Mouse (Mus musculus) mesoderm, embryonic 11.5 days (tissue): Measurements from ENCODE around the gene Cilp.
A peak's percentile ranks its signal among the peaks of the same experiment; 100 is the strongest.
"Not testable (repeated sequence)": the region's sequence is repeated elsewhere in the genome, so short reads cannot be mapped to it uniquely, and the experiment has no call there.

Source experiments
- DNase-seq: peaks from one replicate; pipeline ENCODE4 v3.0.0-alpha.2; 2012; ENCODE audit warnings: low read depth, low spot score

Gene Cilp

DNA sequence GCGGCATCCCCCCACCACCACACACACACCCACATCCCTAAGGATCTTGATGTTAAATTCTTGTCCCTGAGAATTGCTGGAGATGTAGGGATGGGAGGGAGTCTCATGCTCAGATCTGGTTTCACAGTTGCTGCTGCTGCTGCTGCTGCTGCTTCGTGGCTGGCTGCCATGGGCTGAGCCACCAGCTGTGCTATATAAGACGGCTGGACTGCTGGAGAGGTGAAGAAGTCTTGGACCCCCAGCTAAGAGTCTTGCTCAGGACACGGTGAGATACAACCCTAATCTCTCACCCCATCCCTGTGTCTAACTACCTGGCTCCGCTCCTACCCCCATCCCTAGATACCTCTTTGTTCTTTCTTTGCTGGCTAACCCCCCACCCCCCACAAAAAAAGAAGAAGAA lies at the start of gene Cilp:
Gene Cilp, plus strand, starts transcription at position 222 of the 400 bp plus-strand sequence.
- DNase-seq, result no peak

GRCm38 (mm10) chr9:65215494-65216126 lies 49.4 kb upstream of the Cilp start:
- peak; percentile 50 for DNase-seq

GRCm38 (mm10) chr9:65216972-65217371 lies 48.0 kb upstream of the Cilp start:
- DNase-seq, result no peak

DNA sequence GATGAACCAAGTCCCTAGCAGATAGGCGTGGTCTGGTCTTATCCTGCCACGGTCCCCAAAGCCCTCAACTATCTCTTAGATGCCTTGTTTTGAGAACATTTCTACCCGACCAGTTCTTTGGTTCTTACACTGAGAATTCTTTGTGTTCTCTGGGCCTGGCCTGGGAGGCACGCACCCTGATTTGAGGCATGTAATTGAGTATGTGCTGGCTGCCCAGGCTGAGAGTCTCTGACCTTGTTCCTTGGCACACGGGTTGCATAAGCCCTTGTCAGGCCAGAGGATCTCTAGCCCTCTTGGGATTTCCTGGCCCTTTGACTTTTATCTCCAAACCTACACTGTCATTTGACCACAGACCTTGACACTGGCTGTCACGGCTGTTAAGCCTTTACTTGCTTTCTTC lies 47.3 kb upstream of the Cilp start:
- no peak for DNase-seq

DNA sequence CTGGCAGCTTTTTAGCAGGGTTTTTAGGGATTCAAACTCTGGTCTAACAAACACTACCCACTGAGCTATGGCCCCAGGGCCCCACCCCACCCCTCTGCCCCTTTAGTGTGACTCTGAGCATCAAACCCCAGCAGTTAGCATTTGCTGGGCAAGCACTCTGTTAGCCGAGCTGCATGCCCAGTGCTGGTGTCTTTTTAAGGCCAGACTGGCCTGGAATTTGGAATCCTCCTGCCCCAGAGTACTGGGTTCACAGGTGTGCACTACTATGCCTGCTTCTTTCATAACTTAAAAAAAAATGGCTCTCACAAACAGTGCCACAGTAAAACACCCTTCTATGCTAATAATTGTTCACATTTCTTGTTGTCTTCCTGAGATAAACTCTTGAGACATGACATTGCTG lies 46.1 kb upstream of the Cilp start:
- no peak for DNase-seq

GRCm38 (mm10) chr9:65220398-65220797 lies 44.6 kb upstream of the Cilp start:
- DNase-seq, result not testable (repeated sequence)

DNA sequence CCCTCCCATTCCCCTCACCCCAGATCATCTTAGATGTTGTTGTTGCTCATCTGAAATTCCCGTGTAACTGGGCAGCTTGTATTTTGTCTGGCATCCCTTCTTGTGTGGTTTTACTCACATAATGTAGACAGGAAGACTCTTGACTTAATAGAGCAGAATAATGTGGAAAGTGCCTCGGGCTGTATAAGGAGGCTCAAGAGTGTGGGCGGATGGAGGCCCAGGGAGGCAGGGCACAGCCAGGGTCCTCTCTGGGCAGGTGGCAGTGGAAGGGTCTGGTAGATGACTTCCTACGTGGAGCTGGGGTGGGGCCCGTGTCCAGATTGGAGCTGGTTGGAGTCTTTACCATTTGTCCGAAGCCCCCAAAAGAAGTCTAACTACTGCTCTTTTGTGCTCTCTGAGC lies 41.1 kb upstream of the Cilp start:
- DNase-seq, result no peak

- peak; percentile 43 for DNase-seq
Measured at GRCm38 (mm10) chr9:65225795-65226194, 39.2 kb upstream of the Cilp start.

DNA sequence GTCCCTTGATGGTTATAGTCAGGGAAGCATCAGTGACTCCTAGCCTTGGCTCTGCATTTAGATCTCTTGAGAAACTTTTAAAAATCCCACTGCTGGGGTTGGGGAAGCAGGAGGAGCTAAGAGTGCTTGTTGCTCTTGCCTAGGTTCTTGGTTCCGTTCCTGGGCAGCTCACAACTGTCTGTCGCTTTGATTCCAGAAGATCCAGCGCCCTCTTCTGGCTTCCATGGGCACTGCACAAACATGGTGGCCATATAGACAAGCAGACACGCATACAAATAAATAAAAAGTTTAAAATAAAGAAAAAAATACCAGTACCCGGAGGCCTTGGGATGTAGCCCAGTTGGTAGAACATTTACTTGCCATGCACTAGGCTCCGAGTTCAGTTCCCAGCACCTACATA lies 34.7 kb upstream of the Cilp start:
- DNase-seq, result no peak

DNA sequence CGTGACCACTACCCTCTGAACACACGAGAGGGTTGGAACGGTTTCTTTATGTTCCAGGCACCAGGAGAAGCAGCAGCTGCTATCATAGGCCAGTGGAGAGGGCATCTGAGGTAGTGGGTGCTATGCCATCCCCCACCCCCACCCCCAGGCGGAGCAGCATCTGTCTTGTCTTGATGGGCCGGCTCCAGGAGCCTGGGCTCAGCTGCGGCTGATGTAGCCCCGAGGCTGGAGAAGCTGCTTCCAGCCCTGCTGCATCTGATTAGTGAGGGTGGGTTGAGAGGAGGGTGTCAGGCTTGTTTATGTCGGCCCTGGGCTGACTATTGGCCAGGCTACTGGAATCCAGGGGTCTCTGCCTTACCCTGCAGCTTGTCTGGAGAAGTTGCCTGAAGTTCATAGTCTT lies 33.7 kb upstream of the Cilp start:
- peak; percentile 49 for DNase-seq

GRCm38 (mm10) chr9:65233243-65233985 lies 31.6 kb upstream of the Cilp start:
- DNase-seq, result no peak

DNA sequence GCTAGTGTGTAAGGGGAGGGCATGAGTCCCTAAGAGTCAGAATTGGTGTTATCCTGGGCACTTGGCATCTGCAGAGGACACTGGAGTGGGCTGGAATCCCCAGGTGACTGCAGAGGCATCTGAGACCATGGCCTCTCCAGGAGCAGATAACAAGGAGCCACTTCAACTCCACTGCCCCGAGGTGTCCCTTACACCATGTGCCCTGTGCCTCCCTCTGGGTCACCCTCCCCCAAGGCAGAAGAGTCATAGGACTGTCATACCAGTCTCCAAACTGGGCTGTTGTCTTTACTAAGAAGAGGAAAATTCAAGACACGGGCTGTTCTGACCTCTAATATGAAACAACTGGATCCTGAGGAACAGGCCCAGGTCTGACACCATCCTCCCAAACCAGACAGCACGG lies 30.2 kb upstream of the Cilp start:
- DNase-seq, result no peak

- no peak for DNase-seq
Measured at GRCm38 (mm10) chr9:65235601-65236000, 29.4 kb upstream of the Cilp start.

GRCm38 (mm10) chr9:65237616-65238015 lies 27.4 kb upstream of the Cilp start:
- no peak for DNase-seq

DNA sequence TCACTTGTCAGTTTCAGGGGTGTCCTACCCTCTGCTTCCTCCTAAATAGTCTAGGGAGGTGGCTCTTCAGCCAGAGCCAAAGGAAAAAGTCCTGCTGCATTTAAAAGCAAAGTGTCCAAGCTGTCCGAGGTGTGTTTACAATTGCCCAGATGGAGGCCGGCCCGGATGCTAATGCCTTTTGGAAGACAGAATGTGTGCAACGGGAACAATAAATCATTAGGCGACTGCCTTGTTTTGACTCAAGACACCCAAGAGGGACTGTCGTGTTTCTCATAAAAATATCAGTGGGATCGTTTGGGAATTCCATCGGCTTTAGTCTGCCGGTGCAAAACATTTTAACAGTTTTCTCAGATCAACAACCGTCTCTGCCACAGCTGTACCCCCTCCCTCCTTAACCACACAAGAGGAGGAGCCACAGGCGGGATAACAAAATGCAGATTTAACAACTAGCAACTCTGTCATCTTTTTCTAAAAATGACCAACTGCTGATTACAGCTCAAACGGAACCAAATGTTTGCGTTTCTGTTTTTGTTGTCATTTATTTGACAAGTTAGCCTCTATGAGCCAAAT lies 26.7 kb upstream of the Cilp start:
- DNase-seq, result peak; percentile 40

DNA sequence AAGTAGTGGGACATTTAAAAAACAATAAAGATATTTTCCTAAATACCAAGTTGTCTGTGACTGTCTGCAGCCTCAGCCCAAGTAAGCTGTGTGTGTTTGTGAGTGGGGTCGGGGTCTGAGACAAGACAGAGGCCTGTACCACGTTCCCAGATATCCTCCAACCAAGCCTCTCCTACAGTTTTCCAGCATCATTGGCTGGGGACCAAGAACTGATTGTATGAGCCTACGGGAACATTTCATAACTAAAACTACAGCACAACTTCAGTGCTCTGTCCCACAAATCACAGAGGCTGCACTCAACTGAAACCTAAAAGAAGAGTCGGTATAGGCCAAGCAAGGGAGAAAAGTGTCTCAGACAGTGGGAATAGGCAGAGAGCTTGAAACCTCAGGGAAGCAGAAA lies 25.8 kb upstream of the Cilp start:
- DNase-seq, result no peak

GRCm38 (mm10) chr9:65239731-65240130 lies 25.2 kb upstream of the Cilp start:
- DNase-seq, result no peak

DNA sequence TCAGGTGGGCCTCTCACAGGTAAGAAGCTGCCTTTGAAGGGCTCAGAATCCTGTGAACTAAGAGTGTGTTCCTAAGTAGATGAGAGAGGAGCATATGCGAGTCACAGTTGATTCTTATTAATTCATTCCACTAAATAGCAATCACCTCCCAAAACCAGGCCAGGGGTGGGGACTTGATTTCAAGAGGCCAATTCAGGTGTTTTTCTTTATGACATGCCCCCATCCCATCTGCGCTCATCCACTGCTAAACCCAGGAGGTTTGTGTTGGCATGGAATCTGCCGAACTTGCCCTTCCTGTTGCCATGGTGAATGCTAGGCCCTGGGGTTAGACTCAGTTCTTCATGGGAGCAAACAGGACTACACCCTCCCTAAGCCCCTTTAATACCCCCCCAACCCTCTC lies 24.4 kb upstream of the Cilp start:
- DNase-seq, result no peak

DNA sequence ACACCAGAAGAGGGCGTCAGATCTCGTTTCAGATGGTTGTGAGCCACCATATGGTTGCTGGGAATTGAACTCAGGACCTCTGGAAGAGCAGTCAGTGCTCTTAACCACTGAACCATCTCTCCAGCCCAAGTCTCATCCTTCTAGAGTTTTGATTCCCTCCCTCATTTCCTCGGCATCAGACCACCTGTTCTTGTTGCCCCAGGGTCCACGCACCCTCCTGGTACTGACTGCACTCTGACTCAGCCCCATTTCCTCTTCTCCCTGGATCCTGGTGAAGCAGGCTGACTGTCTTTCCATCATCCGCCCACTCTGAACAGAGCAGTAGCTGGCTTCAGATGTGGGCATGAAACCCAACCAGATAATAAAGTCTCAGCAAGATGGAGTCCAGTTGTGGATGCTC lies 23.0 kb upstream of the Cilp start:
- DNase-seq, result no peak

- no peak for DNase-seq
Measured at GRCm38 (mm10) chr9:65243249-65243648, 21.7 kb upstream of the Cilp start.

GRCm38 (mm10) chr9:65244036-65244806 lies 20.8 kb upstream of the Cilp start:
- DNase-seq, result no peak
